10 mouse cellular contexts compared by ENCODE assay signal in the genomic region with DNA sequence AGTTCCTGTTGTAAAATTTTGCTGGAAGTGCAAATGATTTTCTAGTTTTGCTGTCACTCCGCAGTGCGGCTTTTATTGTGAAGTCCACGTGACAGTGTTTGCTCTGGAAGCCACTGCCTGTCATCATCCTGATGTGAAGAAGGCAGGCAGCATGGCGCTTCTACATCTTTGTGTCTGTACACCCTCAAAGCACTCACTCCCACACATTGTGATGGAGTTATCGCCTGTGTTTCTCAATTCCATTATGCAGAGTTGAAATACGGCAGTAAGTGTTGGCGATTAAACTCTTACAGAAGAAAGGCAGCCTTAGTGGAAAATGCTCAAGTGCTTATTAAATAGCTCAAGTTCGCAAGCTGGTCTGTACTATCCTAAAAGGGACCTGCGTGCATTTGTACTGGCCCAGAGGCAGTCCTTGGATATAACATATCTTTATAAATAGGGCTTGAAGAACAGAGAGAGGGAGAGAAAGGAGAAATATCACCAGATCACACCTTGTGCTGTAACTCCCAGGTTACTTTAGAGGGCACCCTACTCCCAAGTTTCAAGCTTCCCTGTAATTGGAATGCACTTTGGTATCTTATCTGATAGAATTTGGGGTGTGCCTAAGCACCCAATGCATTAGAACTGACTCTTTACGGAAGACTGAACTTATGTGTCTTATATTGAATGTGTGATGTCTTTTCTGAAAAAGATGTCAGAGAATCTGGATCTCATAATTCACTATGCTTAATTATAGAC.
DNase-seq lines count a peak whose midpoint lies in the region; ATAC-seq and TF ChIP-seq lines count a peak whose summit lies in the region.
"Had no signal": no experiment of that assay in that cellular context is flagged by ENCODE, and none has a peak within 500 bp of the region (broad histone marks: within the 10 kb centered on the region; RNA-seq: fewer than 3 reads in every experiment).

No protein-coding gene starts in this region.

- intact Hi-C loops in heart, adult 2 months (cut with DNase I) = no loop called here

- H3K27me3 ChIP-seq in heart, adult 2 months (ENCODE audit: control insufficient read depth, insufficient read depth, low read length) = 0 out of 2 replicates have a peak, but pooled peaks cover 1% of the 10 kb centered on the region
- no peaks in the 10 kb centered on the region for H3K27me3 ChIP-seq in heart, embryonic 12.5 days (replicated peaks)
- no peaks in the 10 kb centered on the region for H3K27me3 ChIP-seq in intestine, embryonic 16.5 days (replicated peaks; ENCODE audit: control insufficient read depth, insufficient read depth, low read length)
- H3K27me3 ChIP-seq: embryonic facial prominence, embryonic 12.5 days had no signal

- H3K27ac ChIP-seq in heart, adult 2 months = no peak overlapping the region
- no peak overlapping the region for H3K27ac ChIP-seq in heart, embryonic 12.5 days (ENCODE audit: poor library complexity, severe bottlenecking)
- no peak overlapping the region for H3K27ac ChIP-seq in intestine, embryonic 16.5 days (ENCODE audit: low read length)
- H3K27ac ChIP-seq: embryonic facial prominence, embryonic 12.5 days had no signal

- no peak overlapping the region for H3K4me3 ChIP-seq in heart, adult 2 months
- no peak overlapping the region for H3K4me3 ChIP-seq in heart, embryonic 12.5 days
- H3K4me3 ChIP-seq in intestine, embryonic 16.5 days (ENCODE audit: low read length) = no peak overlapping the region
- H3K4me3 ChIP-seq: embryonic facial prominence, embryonic 12.5 days had no signal

- H3K36me3 ChIP-seq in heart, adult 2 months (ENCODE audit: control insufficient read depth, insufficient read depth, low read length) = no peaks in the 10 kb centered on the region
- H3K36me3 ChIP-seq in heart, embryonic 12.5 days = no peaks in the 10 kb centered on the region
- H3K36me3 ChIP-seq in intestine, embryonic 16.5 days (ENCODE audit: control insufficient read depth, insufficient read depth, low read length) = no peaks in the 10 kb centered on the region
- H3K36me3 ChIP-seq: embryonic facial prominence, embryonic 12.5 days had no signal

- peaks cover 3% of the 10 kb centered on the region for H3K4me1 ChIP-seq in heart, adult 2 months (ENCODE audit: control insufficient read depth, insufficient read depth, low read length)
- peaks cover 30% of the 10 kb centered on the region for H3K4me1 ChIP-seq in heart, embryonic 12.5 days (replicated peaks)
- H3K4me1 ChIP-seq in intestine, embryonic 16.5 days (ENCODE audit: control insufficient read depth, insufficient read depth, low read length) = peaks cover 8% of the 10 kb centered on the region; the same call in 1 of the 2 replicates
- H3K4me1 ChIP-seq: embryonic facial prominence, embryonic 12.5 days had no signal

- peak; percentile 43 for TF ChIP-seq CTCF in heart, adult 2 months (IDR thresholded peaks at IDR 0.05)

- no peak for DNase-seq in heart, adult 2 months
- DNase-seq in testis, postnatal 10 days (ENCODE audit: low spot score) = peak; percentile 22
- DNase-seq in testis, postnatal 14 days (ENCODE audit: low spot score) = no peak
- no peak for DNase-seq in adrenal gland, postnatal 36 days
- no peak for DNase-seq in lung, postnatal 10 days
- DNase-seq in thymus, postnatal 36 days = no peak
- DNase-seq: heart, postnatal 36 days had no signal

- H3K79me2 ChIP-seq in heart, adult 2 months (replicated peaks; ENCODE audit: control insufficient read depth, insufficient read depth, low read length) = no peaks in the 10 kb centered on the region

- H3K4me2 ChIP-seq in heart, embryonic 12.5 days = no peak overlapping the region
- no peak overlapping the region for H3K4me2 ChIP-seq in intestine, embryonic 16.5 days (ENCODE audit: low read depth, low read length)
- H3K4me2 ChIP-seq: embryonic facial prominence, embryonic 12.5 days had no signal

- H3K9ac ChIP-seq in heart, adult 2 months (ENCODE audit: low read depth, low read length) = no peak overlapping the region
- no peak overlapping the region for H3K9ac ChIP-seq in heart, embryonic 12.5 days
- H3K9ac ChIP-seq in intestine, embryonic 16.5 days (ENCODE audit: low read depth, low read length) = no peak overlapping the region
- H3K9ac ChIP-seq: embryonic facial prominence, embryonic 12.5 days had no signal

- no peaks in the 10 kb centered on the region for H3K9me3 ChIP-seq in heart, embryonic 12.5 days (replicated peaks)
- H3K9me3 ChIP-seq in intestine, embryonic 16.5 days (ENCODE audit: control insufficient read depth, low read length) = no peaks in the 10 kb centered on the region
- H3K9me3 ChIP-seq: embryonic facial prominence, embryonic 12.5 days had no signal

- TF ChIP-seq EP300 in heart, adult 2 months (IDR thresholded peaks at IDR 0.05; ENCODE audit: insufficient read depth, low read depth, low read length) = no peak

- ATAC-seq in heart, embryonic 12.5 days (ENCODE audit: insufficient number of reproducible peaks, low FRiP score) = no peak
- peak; percentile 62; the same call in 1 of the 2 replicates for ATAC-seq in intestine, embryonic 16.5 days

- no peak for TF ChIP-seq POLR2A in heart, adult 2 months (IDR thresholded peaks at IDR 0.05; ENCODE audit: insufficient read depth, low read depth, low read length)

- 71% methylated on average over 10 of the region's 10 CpGs for WGBS in heart, adult 2 months
- WGBS in heart, embryonic 12.5 days = 59% methylated on average over 10 of the region's 10 CpGs
- 80% methylated on average over 10 of the region's 10 CpGs for WGBS in intestine, embryonic 16.5 days
